Mouse (Mus musculus) layer of hippocampus, adult 8-10 months (tissue): ENCODE measurements around the gene H2-Q7. TPM values are rescaled to one million over a fixed set of nuclear protein-coding genes. Genes with fewer than 3 reads are reported as not detected.

Source experiments
- total RNA-seq, 4 experiments: library from RNA; stranded (reverse); gene quantifications; 2 replicates each; pipeline ENCODE4 v1.2.4; 2022

H2-Q7 gene
- total RNA-seq, 4 experiments from 2014 or later: 0.41 to 3.2 (median 1.5) TPM

Other genes with a start within 250 kb of the H2-Q7 start
- 1 to 10 TPM in 1 of 4 experiments, under 1 TPM in 3; 0.53 to 1.4 (median 0.71) TPM for gene Ltb, start 244.7 kb upstream of the H2-Q7 start, total RNA-seq
- gene Tnf, start 237.1 kb upstream of the H2-Q7 start, total RNA-seq: under 1 TPM in 1 of 4 experiments, not detected in 3; 0.29 TPM
- under 1 TPM; 0.32 to 0.89 (median 0.67) TPM for gene Lta, start 233.8 kb upstream of the H2-Q7 start, total RNA-seq
- not detected for gene Gm16181, start 218.3 kb upstream of the H2-Q7 start, total RNA-seq
- gene Atp6v1g2, start 205.5 kb upstream of the H2-Q7 start, total RNA-seq: 100 to 1,000 TPM; 592 to 630 (median 612) TPM
- gene Nfkbil1, start 203.4 kb upstream of the H2-Q7 start, total RNA-seq: 10 to 100 TPM; 12.9 to 16.4 (median 14.9) TPM
- 100 to 1,000 TPM; 216 to 231 (median 222) TPM for gene Ddx39b, start 197.4 kb upstream of the H2-Q7 start, total RNA-seq
- 100 to 1,000 TPM in 2 of 4 experiments, 10 to 100 TPM in 2; 23.2 to 135 (median 64.4) TPM for gene H2-D1, start 176.4 kb upstream of the H2-Q7 start, total RNA-seq
- 1 to 10 TPM in 2 of 4 experiments, under 1 TPM in 2; 0.85 to 2.5 (median 1.2) TPM for gene H2-Q1, start 118.8 kb upstream of the H2-Q7 start, total RNA-seq
- gene H2-Q2, start 96.9 kb upstream of the H2-Q7 start, total RNA-seq: 1 to 10 TPM in 1 of 4 experiments, under 1 TPM in 2, not detected in 1; 0.64 to 2.6 (median 0.81) TPM
- gene H2-Q4, start 59.5 kb upstream of the H2-Q7 start, total RNA-seq: 10 to 100 TPM in 2 of 4 experiments, 1 to 10 TPM in 2; 2.5 to 10.6 (median 6.7) TPM
- gene H2-Q6, start 14.3 kb upstream of the H2-Q7 start, total RNA-seq: 1 to 10 TPM in 2 of 4 experiments, under 1 TPM in 2; 0.47 to 2.4 (median 1.3) TPM
- gene H2-Q10, start 30.9 kb downstream of the H2-Q7 start, total RNA-seq: under 1 TPM in 3 of 4 experiments, not detected in 1; 0.12 to 0.64 (median 0.56) TPM
- gene Pou5f1, start 66.9 kb downstream of the H2-Q7 start, total RNA-seq: under 1 TPM in 2 of 4 experiments, not detected in 2; 0.45 to 0.69 TPM
- gene Tcf19, start 77.7 kb downstream of the H2-Q7 start, total RNA-seq: 1 to 10 TPM; 4.5 to 6.2 (median 5.2) TPM
- gene Cchcr1, start 77.9 kb downstream of the H2-Q7 start, total RNA-seq: 10 to 100 TPM; 12.2 to 13.5 (median 12.9) TPM
- 1 to 10 TPM in 2 of 4 experiments, under 1 TPM in 1, not detected in 1; 0.96 to 2.2 (median 2.1) TPM for gene Psors1c2, start 94.0 kb downstream of the H2-Q7 start, total RNA-seq
- gene Cdsn, start 113.0 kb downstream of the H2-Q7 start, total RNA-seq: under 1 TPM; 0.12 to 0.64 (median 0.37) TPM
- not detected for gene 2300002M23Rik, start 128.3 kb downstream of the H2-Q7 start, total RNA-seq
- gene Sfta2, start 162.4 kb downstream of the H2-Q7 start, total RNA-seq: not detected
- gene Gm9573, start 187.5 kb downstream of the H2-Q7 start, total RNA-seq: not detected
- not detected for gene Mucl3, start 204.5 kb downstream of the H2-Q7 start, total RNA-seq
- gene Vars2, start 228.4 kb downstream of the H2-Q7 start, total RNA-seq: 10 to 100 TPM; 28.0 to 44.7 (median 35.4) TPM
- gene Gtf2h4, start 234.6 kb downstream of the H2-Q7 start, total RNA-seq: 10 to 100 TPM; 28.3 to 35.3 (median 33.2) TPM